Mouse (Mus musculus) kidney, postnatal 0 days (tissue): ENCODE measurements around the gene 4930451I11Rik. TPM values are rescaled to one million over a fixed set of nuclear protein-coding genes. Genes with fewer than 3 reads are reported as not detected.

Experiments
- ATAC-seq: fragments of 200-750 bp; cut with Nextera tagmentation; replicated peaks from 2 replicates; pipeline ENCODE4 v1.8.0; 2017; ENCODE audit warnings: low read depth, moderate number of reproducible peaks, moderate TSS enrichment, moderate library complexity; ENCODE audit not compliant: low FRiP score
- DNase-seq: peaks from one replicate; pipeline ENCODE4 v3.0.0-alpha.2; 2016; ENCODE audit warnings: low spot score
- H3K27ac ChIP-seq: fragments of 300-500 bp; sonication (generic); 2 replicates; pipeline ENCODE4 v1.5.1; 2014; ENCODE audit warnings: mild to moderate bottlenecking
- H3K27me3 ChIP-seq: fragments of 300-500 bp; sonication (generic); 2 replicates; pipeline ENCODE4 v1.6.1; 2014; ENCODE audit warnings: low read length, mixed read lengths; ENCODE audit not compliant: insufficient read depth
- H3K36me3 ChIP-seq: fragments of 300-500 bp; sonication (generic); 2 replicates; pipeline ENCODE4 v1.6.1; 2014; ENCODE audit warnings: low read length, mixed read lengths; ENCODE audit not compliant: insufficient read depth
- H3K4me1 ChIP-seq: fragments of 300-500 bp; sonication (generic); replicated peaks from 2 replicates; pipeline ENCODE4 v1.6.1; 2014; ENCODE audit warnings: antibody characterized with exemption, low read length, mixed read lengths; ENCODE audit not compliant: insufficient read depth
- H3K4me2 ChIP-seq: fragments of 300-500 bp; sonication (generic); 2 replicates; pipeline ENCODE4 v1.6.1; 2014; ENCODE audit warnings: mild to moderate bottlenecking, low read length, moderate library complexity, mixed read lengths
- H3K4me3 ChIP-seq: fragments of 300-500 bp; sonication (generic); replicated peaks from 2 replicates; pipeline ENCODE4 v1.5.1; 2014; ENCODE audit warnings: low read depth, low read length
- H3K9ac ChIP-seq: fragments of 300-500 bp; sonication (generic); 2 replicates; pipeline ENCODE4 v1.6.1; 2014; ENCODE audit warnings: low read depth, low read length
- H3K9me3 ChIP-seq: fragments of 300-500 bp; sonication (generic); replicated peaks from 2 replicates; pipeline ENCODE4 v1.6.1; 2016; ENCODE audit warnings: low read length, inconsistent platforms, mixed read lengths
- CTCF ChIP-seq: IDR thresholded peaks from 2 replicates; pipeline ENCODE4 v1.5.1; 2016; ENCODE audit warnings: antibody characterized with exemption, low read depth, mild to moderate bottlenecking, moderate library complexity
- WGBS: fragments of 180-500 bp; shearing (Covaris S2); extraction: QIAGEN DNeasy Blood & Tissue Kit; methylation state at CpG from one replicate; pipeline ENCODE4 v1.1.7; 2014; 5-methylcytosine and 5-hydroxymethylcytosine counted together
- polyA plus RNA-seq: library from polyadenylated mRNA; unstranded; fragments of >200 nt; fragmentation: Nextera tagmentation; extraction: Ambion mirVana; gene quantifications from 2 replicates; pipeline ENCODE4 v1.2.1, GENCODE M21; 2015

Gene 4930451I11Rik
- polyA plus RNA-seq, 1 experiment from 2014 or later, result 0.37 TPM

DNA sequence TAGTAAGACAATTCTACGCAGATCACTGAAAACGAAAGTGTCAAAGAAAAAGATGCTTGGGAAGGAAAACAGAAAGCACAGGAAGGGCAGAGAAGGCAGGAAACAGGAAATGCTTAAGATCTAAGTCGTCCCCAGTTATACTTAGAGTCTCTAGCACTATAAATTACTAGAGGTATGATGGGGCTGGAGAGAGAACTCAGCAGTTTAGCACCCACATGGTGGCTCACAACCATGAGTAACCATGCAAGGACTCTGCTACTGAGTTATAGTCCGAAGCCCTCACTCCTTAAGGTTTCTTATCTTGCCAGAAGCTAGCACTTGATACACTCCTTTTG, 37.2 kb downstream of the 4930451I11Rik start:
- peaks cover 11% of the 10 kb centered on the region for H3K4me1 ChIP-seq
- H3K4me3 ChIP-seq, result no peak overlapping the region
- H3K36me3 ChIP-seq, result peaks cover 32% of the 10 kb centered on the region
- DNase-seq, result no peak
- H3K9ac ChIP-seq, result no peak overlapping the region
- H3K9me3 ChIP-seq, result no peaks in the 10 kb centered on the region
- no peak for TF ChIP-seq CTCF
- no peak overlapping the region for H3K27ac ChIP-seq
- 56% methylated on average over 4 of the region's 4 CpGs for WGBS
- H3K4me2 ChIP-seq, result no peak overlapping the region
- no peaks in the 10 kb centered on the region for H3K27me3 ChIP-seq
- no peak for ATAC-seq

DNA sequence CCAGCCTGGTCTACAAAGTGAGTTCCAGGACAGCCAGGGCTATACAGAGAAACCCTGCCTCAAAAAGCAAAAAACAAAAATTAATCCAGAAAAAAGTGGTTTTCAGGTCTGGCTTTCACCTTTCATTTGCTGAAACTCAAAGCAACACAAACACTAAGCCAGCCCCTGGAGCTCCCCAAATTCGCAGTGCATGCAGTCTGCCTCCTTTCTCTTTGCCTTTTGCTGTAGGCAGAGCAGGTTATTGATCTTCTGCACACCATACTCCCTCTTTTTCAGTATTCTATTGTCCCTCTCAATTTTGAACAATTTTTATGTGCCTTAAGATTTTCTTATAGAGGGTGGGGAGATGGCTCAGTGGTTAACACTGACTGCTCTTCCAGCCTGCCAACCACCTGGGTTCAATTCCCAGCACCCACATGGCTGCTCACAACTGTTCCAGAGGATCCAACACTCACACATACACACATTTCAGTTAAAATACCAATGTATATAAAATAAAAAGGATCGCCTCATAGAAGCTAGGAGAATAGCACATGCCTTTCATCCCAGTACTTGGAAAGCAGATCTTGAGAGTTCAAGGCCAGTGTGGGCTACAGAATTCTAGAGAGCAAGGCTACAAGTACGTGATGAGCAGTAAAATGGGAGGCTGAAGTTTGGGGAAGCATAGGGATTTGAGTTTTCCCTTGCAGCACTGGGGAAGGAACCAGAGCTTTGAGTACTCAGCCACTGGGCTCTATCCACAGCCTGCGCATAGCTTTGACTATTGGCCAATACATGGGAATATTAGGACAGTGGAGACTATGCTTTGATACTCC, 37.8 kb downstream of the 4930451I11Rik start:
- H3K4me3 ChIP-seq, result no peak overlapping the region

DNA sequence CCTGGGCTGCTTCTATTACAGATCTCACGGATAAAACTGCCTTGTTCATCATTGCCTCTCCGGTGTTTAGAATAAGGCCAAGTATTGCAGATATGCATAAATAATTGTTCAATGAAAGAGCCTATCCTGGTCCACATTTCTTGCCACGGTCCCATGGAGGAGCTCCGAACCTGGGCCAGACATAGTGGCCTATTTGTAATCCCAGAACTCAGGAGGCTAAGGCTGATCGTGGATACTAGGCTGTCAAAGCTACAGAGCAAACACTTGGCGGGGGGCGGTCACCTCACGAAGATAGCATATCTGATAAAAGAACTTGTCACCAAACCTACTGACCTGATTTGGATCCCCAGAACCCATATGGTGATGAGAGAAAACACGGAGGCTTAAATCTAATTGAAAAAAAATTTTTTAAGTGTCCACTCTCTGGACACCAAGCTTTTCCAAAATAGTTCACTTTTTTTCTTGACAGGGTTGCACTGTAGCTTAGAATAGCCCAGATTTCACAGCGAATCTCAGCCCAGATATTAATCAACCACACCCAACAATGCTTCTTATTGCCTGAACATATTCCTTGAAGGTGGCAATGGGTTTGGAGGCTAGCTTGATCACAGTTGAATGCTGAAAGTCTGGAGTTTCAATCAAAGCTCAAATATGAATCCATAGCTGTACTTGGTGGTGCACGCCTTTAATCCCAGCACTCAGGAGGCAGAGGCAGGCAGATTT, 38.6 kb downstream of the 4930451I11Rik start:
- Histone ChIP-seq H3K27ac (peak overlapping the region; percentile 99), H3K4me2 (peak overlapping the region; percentile 69), H3K9me3 (no peaks in the 10 kb centered on the region), H3K27me3 (no peaks in the 10 kb centered on the region), H3K4me1 (peaks cover 11% of the 10 kb centered on the region), H3K36me3 (peaks cover 46% of the 10 kb centered on the region), H3K4me3 (peak overlapping the region; percentile 98), H3K9ac (peak overlapping the region; percentile 19; the same call in 1 of the 2 replicates)
- WGBS, result 26% methylated on average over 11 of the region's 11 CpGs
- DNase-seq, result no peak
- TF ChIP-seq CTCF, result no peak
- ATAC-seq, result 0 out of 2 replicates have a peak, but pooled peaks have one; percentile 0

More for the DNA sequence above, 37.8 kb downstream of the 4930451I11Rik start:
- Histone ChIP-seq H3K27me3 (no peaks in the 10 kb centered on the region), H3K4me1 (peaks cover 11% of the 10 kb centered on the region), H3K36me3 (peaks cover 38% of the 10 kb centered on the region), H3K9ac (no peak overlapping the region), H3K4me2 (no peak overlapping the region), H3K9me3 (no peaks in the 10 kb centered on the region), H3K27ac (peak overlapping the region; percentile 99; the same call in 1 of the 2 replicates)
- WGBS, result 72% methylated on average over 4 of the region's 4 CpGs
- ATAC-seq, result no peak
- no peak for TF ChIP-seq CTCF
- no peak for DNase-seq

DNA sequence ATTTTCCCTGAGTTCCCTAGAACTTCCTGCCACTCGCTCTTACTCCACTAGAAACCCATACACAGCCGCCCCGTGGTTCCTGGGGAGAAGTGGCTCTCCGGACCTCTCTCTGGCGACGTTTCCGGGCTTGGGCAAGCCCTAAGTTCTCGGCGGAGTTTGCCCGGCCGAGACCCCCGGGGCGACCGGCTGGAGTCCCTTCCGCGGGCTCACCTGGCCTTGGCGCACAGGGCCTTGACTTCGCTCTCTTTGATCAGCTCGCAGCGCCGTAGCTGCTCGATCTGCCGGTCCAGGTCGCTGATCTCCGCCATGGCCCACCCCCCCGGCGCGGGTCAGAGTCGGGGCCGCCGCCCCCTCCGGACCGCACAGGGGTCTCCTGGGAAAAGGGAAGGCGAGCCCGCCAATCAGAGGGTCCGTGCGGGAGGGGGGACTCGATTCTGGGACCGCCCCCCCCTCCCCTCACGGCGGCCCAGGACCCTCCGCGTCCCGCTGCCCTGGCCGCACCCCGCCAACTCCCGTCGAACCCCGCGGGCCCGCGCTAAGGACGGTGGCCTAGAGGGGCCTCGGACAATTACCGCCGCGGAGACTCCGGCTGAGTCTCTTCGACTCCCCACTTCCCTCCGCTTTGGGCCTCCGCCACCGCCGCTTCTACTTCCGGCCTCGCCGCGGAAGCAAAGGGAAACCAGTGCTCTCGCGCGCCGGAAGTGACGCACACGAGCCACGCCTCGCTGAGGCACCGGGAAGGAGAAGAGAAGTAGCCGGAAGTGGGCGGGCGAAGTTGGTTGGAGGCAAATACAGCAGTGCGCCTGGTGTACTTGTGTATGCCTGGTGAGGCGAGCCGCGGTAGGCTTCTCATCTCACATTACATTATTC, 39.4 kb downstream of the 4930451I11Rik start, which contains the start of gene Ppp4c:
Gene Ppp4c, minus strand, starts transcription at position 646 of the 870 bp plus-strand sequence.
- Histone ChIP-seq H3K36me3 (peaks cover 54% of the 10 kb centered on the region), H3K27me3 (no peaks in the 10 kb centered on the region), H3K9ac (peak within 1 kb of the TSS; percentile 96), H3K4me1 (peaks cover 11% of the 10 kb centered on the region), H3K9me3 (no peaks in the 10 kb centered on the region), H3K4me2 (peak within 1 kb of the TSS; percentile 69), H3K4me3 (peak within 1 kb of the TSS; percentile 98), H3K27ac (peak within 1 kb of the TSS; percentile 99)
- TF ChIP-seq CTCF, result no peak
- peak; percentile 91 for ATAC-seq
- peak; percentile 99 for DNase-seq
- under 1% methylated on average over 81 of the region's 83 CpGs for WGBS

DNA sequence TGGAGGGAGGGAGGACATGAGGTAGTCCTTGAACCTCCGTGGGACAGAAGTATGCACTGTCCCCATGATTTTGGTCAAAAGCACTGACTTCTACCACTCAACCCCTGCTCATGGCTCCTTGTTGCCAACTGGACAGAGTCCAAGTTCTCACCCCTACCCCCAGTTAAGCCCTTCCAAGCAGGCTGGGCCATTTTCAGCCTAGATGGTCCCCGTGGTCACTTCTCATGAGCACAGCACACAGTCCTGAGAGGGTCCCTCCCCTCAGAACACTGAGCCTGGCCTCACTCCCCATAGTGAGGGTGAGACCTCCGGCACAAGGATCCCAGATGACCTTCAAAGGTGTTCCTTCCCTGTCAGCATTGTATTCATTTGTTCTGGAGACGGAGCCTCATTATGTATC, 42.3 kb downstream of the 4930451I11Rik start:
- H3K27me3 ChIP-seq, result no peaks in the 10 kb centered on the region
- no peak for TF ChIP-seq CTCF
- DNase-seq, result no peak
- no peak overlapping the region for H3K27ac ChIP-seq
- no peak overlapping the region for H3K4me3 ChIP-seq
- peaks cover 8% of the 10 kb centered on the region for H3K4me1 ChIP-seq
- H3K36me3 ChIP-seq, result peaks cover 62% of the 10 kb centered on the region
- H3K4me2 ChIP-seq, result no peak overlapping the region
- 91% methylated on average over 4 of the region's 4 CpGs for WGBS
- no peaks in the 10 kb centered on the region for H3K9me3 ChIP-seq
- no peak overlapping the region for H3K9ac ChIP-seq
- no peak for ATAC-seq

DNA sequence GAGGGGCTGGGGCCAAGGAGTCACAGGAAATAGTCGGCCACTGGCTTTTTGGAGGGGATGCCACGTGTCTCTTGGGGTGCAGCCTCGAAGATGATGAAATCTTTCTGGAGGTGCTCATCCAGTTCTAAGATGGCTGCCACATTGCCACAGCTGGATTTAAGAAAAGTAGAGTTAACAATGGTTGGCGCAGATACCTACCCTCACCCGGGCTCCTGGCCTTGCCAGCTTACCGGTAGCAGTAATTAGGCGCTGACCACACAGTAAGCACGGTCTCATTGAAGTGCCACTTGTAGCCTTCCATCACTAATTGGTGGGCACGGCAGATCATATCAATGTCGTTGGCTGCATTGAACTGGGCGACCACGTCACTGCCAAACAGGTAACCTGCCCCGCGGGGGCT, 45.3 kb downstream of the 4930451I11Rik start:
- peaks cover 58% of the 10 kb centered on the region for H3K36me3 ChIP-seq
- ATAC-seq (no peak), DNase-seq (no peak)
- no peak overlapping the region for H3K27ac ChIP-seq
- no peaks in the 10 kb centered on the region for H3K27me3 ChIP-seq
- H3K4me1 ChIP-seq, result peaks cover 10% of the 10 kb centered on the region
- no peaks in the 10 kb centered on the region for H3K9me3 ChIP-seq
- whole genome bisulfite sequencing, result 82% methylated on average over 14 of the region's 14 CpGs
- no peak for TF ChIP-seq CTCF
- no peak overlapping the region for H3K9ac ChIP-seq
- H3K4me3 ChIP-seq, result no peak overlapping the region
- H3K4me2 ChIP-seq, result no peak overlapping the region
